21 mouse cellular contexts compared by ENCODE assay signal in the genomic region with DNA sequence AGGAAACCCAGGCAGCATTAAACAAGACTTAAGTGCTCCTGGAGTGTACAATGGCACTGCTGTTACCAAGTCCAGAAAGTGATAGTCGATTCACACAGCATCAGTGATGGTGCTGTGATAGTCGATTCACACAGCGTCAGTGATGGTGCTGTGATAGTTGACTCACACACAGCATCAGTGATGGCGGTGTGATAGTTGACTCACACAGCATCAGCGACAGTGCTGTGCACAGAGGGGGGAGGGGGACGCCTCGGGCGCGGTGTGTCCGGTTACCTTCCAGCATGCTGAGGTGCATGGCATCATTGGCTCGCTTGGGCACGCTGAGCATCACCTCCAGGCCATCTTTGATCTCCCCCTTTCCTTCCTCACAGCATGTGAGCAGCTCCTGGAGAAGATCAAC.
DNase-seq lines count a peak whose midpoint lies in the region; ATAC-seq and TF ChIP-seq lines count a peak whose summit lies in the region.
"Had no signal": no experiment of that assay in that cellular context is flagged by ENCODE, and none has a peak within 500 bp of the region (broad histone marks: within the 10 kb centered on the region; RNA-seq: fewer than 3 reads in every experiment).

No protein-coding gene starts in this region.

- no peak overlapping the region for H3K4me3 ChIP-seq in hindbrain, postnatal 0 days (ENCODE audit: low read length)
- no peak overlapping the region for H3K4me3 ChIP-seq in hindbrain, embryonic 11.5 days (ENCODE audit: low read depth, low read length)
- H3K4me3 ChIP-seq in myocyte: no peak overlapping the region
- H3K4me3 ChIP-seq: embryonic facial prominence, embryonic 10.5 days; forebrain, embryonic 15.5 days; hindbrain, embryonic 15.5 days; limb, embryonic 15.5 days; liver, embryonic 15.5 days; lung, embryonic 15.5 days had no signal

- H3K27me3 ChIP-seq in hindbrain, postnatal 0 days (ENCODE audit: insufficient read depth, low read length): no peaks in the 10 kb centered on the region
- no peaks in the 10 kb centered on the region for H3K27me3 ChIP-seq in hindbrain, embryonic 11.5 days (ENCODE audit: control insufficient read depth, insufficient read depth, low read length)
- no peaks in the 10 kb centered on the region for H3K27me3 ChIP-seq in myocyte (ENCODE audit: control insufficient read depth, insufficient read depth, insufficient read length)
- H3K27me3 ChIP-seq: forebrain, embryonic 15.5 days; hindbrain, embryonic 15.5 days; limb, embryonic 15.5 days; liver, embryonic 15.5 days; lung, embryonic 15.5 days had no signal

- TF ChIP-seq POLR2A in myocyte (IDR thresholded peaks at IDR 0.05; ENCODE audit: insufficient read length, low read depth): peak; percentile 40

- no peak overlapping the region for H3ac ChIP-seq in myocyte (ENCODE audit: control insufficient read depth, insufficient read length)

- H3K9ac ChIP-seq in hindbrain, postnatal 0 days (replicated peaks; ENCODE audit: low read length): no peak overlapping the region
- no peak overlapping the region for H3K9ac ChIP-seq in hindbrain, embryonic 11.5 days (ENCODE audit: low read depth, low read length)
- H3K9ac ChIP-seq: forebrain, embryonic 15.5 days; hindbrain, embryonic 15.5 days; limb, embryonic 15.5 days; liver, embryonic 15.5 days; lung, embryonic 15.5 days had no signal

- no peak for TF ChIP-seq CTCF in hindbrain, postnatal 0 days (IDR thresholded peaks at IDR 0.05; ENCODE audit: low read depth)

- 90% methylated on average over 12 of the region's 12 CpGs for WGBS in hindbrain, postnatal 0 days
- 98% methylated on average over 12 of the region's 12 CpGs for WGBS in hindbrain, embryonic 11.5 days

- no peak overlapping the region for H3K27ac ChIP-seq in hindbrain, postnatal 0 days
- H3K27ac ChIP-seq in hindbrain, embryonic 11.5 days (ENCODE audit: low read depth, low read length): no peak overlapping the region
- H3K27ac ChIP-seq: embryonic facial prominence, embryonic 10.5 days; forebrain, embryonic 15.5 days; hindbrain, embryonic 15.5 days; limb, embryonic 15.5 days; liver, embryonic 15.5 days; lung, embryonic 15.5 days had no signal

- H3K4me2 ChIP-seq in hindbrain, postnatal 0 days (ENCODE audit: low read depth, low read length): no peak overlapping the region
- no peak overlapping the region for H3K4me2 ChIP-seq in hindbrain, embryonic 11.5 days (replicated peaks; ENCODE audit: low read depth, low read length)
- no peak overlapping the region for H3K4me2 ChIP-seq in myocyte (ENCODE audit: low read depth)
- H3K4me2 ChIP-seq: forebrain, embryonic 15.5 days; hindbrain, embryonic 15.5 days; limb, embryonic 15.5 days; liver, embryonic 15.5 days; lung, embryonic 15.5 days had no signal

- H3K9me3 ChIP-seq in hindbrain, postnatal 0 days (ENCODE audit: low read length): no peaks in the 10 kb centered on the region
- H3K9me3 ChIP-seq in hindbrain, embryonic 11.5 days (ENCODE audit: control insufficient read depth, low read length): no peaks in the 10 kb centered on the region
- H3K9me3 ChIP-seq: embryonic facial prominence, embryonic 10.5 days; forebrain, embryonic 15.5 days; hindbrain, embryonic 15.5 days; limb, embryonic 15.5 days; liver, embryonic 15.5 days; lung, embryonic 15.5 days had no signal

- peaks cover 56% of the 10 kb centered on the region for H3K36me3 ChIP-seq in hindbrain, postnatal 0 days (ENCODE audit: insufficient read depth, low read length)
- peaks cover 9% of the 10 kb centered on the region; the same call in 1 of the 2 replicates for H3K36me3 ChIP-seq in hindbrain, embryonic 11.5 days (ENCODE audit: control insufficient read depth, insufficient read depth, low read length)
- peaks cover 86% of the 10 kb centered on the region for H3K36me3 ChIP-seq in myocyte (ENCODE audit: control insufficient read depth, insufficient read depth)

- H3K4me1 ChIP-seq in hindbrain, postnatal 0 days (ENCODE audit: insufficient read depth, low read length): no peaks in the 10 kb centered on the region
- H3K4me1 ChIP-seq in hindbrain, embryonic 11.5 days (replicated peaks; ENCODE audit: control insufficient read depth, insufficient read depth, low read length): no peaks in the 10 kb centered on the region
- H3K4me1 ChIP-seq: embryonic facial prominence, embryonic 10.5 days; forebrain, embryonic 15.5 days; hindbrain, embryonic 15.5 days; limb, embryonic 15.5 days; liver, embryonic 15.5 days; lung, embryonic 15.5 days had no signal

- DNase-seq in hindbrain, postnatal 0 days (ENCODE audit: low spot score): no peak
- no peak for DNase-seq in hindbrain, embryonic 11.5 days (ENCODE audit: low spot score)
- peak; percentile 70 for DNase-seq in CD4-positive, CD25-positive, alpha-beta regulatory T cell, adult 2 months (ENCODE audit: low read depth, low spot score)
- DNase-seq in adrenal gland, adult 2 months: no peak
- DNase-seq in right cerebral cortex, postnatal 25 days: no peak
- DNase-seq in adrenal gland, postnatal 25 days: no peak
- DNase-seq: cerebellum, adult 9-11 months; gastrocnemius, postnatal 36 days; heart, postnatal 4 days; kidney, postnatal 25 days; lung, postnatal 36 days had no signal

- no peaks in the 10 kb centered on the region for H3K79me2 ChIP-seq in myocyte (ENCODE audit: control insufficient read depth, insufficient read depth)

- peak; percentile 33; the same call in 1 of the 2 replicates for ATAC-seq in hindbrain, postnatal 0 days
- no peak for ATAC-seq in hindbrain, embryonic 11.5 days (ENCODE audit: low FRiP score)
- ATAC-seq in granulocyte monocyte progenitor cell, adult 5-6 weeks (replicated peaks; ENCODE audit: poor library complexity, severe bottlenecking): peak; percentile 1; the same call in 1 of the 2 replicates
- ATAC-seq: forebrain, embryonic 15.5 days; intestine, postnatal 0 days; midbrain, embryonic 16.5 days had no signal

TF ChIP-seq in myocyte, 11 proteins besides CTCF, POLR2A, EP300 and RAD21:
- TF ChIP-seq POLR2AphosphoS2 (IDR thresholded peaks at IDR 0.05; ENCODE audit: insufficient read length, low read depth): peak; percentile 71
- no peak for TF ChIP-seq REST (IDR thresholded peaks at IDR 0.05; ENCODE audit: insufficient read depth, insufficient read length)
